Mouse (Mus musculus): ENCODE results near the gene Crot.
A peak's percentile ranks its signal among the peaks of the same experiment; 100 is the strongest.
"Not testable (repeated sequence)": the region's sequence is repeated elsewhere in the genome, so short reads cannot be mapped to it uniquely, and the experiment has no call there.

The Crot gene

GRCm38 (mm10) chr5:8996686-8997512, at the start of gene Crot:
TSS of gene Crot (minus strand) at chr5:8997324.
- peak; percentile 84 to 89 for DNase-seq (ENCODE audit: low spot score in 2 of 2)

GRCm38 (mm10) chr5:9045904-9046303, 48.8 kb upstream of the Crot start:
- DNase-seq (ENCODE audit: low spot score in 2 of 2): no peak

GRCm38 (mm10) chr5:9044821-9045220, 47.7 kb upstream of the Crot start:
- no peak for DNase-seq (ENCODE audit: low spot score in 2 of 2)

GRCm38 (mm10) chr5:9043582-9044267, 46.6 kb upstream of the Crot start:
- no peak for DNase-seq (ENCODE audit: low spot score in 2 of 2)

- no peak for DNase-seq (ENCODE audit: low spot score in 2 of 2)
Observed at GRCm38 (mm10) chr5:9042721-9043416, 45.7 kb upstream of the Crot start.

- no peak for DNase-seq (ENCODE audit: low spot score in 2 of 2)
Observed at GRCm38 (mm10) chr5:9040665-9041215, 43.6 kb upstream of the Crot start.

- no peak for DNase-seq (ENCODE audit: low spot score in 2 of 2)
Observed at GRCm38 (mm10) chr5:9039978-9040377, 42.9 kb upstream of the Crot start.

- no peak for DNase-seq (ENCODE audit: low spot score in 2 of 2)
Observed at GRCm38 (mm10) chr5:9037292-9037691, 40.2 kb upstream of the Crot start.

- DNase-seq (ENCODE audit: low spot score in 2 of 2): no peak
Observed at GRCm38 (mm10) chr5:9035457-9035856, 38.3 kb upstream of the Crot start.

GRCm38 (mm10) chr5:9034535-9034934, 37.4 kb upstream of the Crot start:
- no peak for DNase-seq (ENCODE audit: low spot score in 2 of 2)

- no peak for DNase-seq (ENCODE audit: low spot score in 2 of 2)
Observed at GRCm38 (mm10) chr5:9033843-9034242, 36.7 kb upstream of the Crot start.

- no peak for DNase-seq (ENCODE audit: low spot score in 2 of 2)
Observed at GRCm38 (mm10) chr5:9032641-9033040, 35.5 kb upstream of the Crot start.

GRCm38 (mm10) chr5:9032101-9032590, 35.0 kb upstream of the Crot start:
- no peak for DNase-seq (ENCODE audit: low spot score in 2 of 2)

GRCm38 (mm10) chr5:9028266-9028841, 31.2 kb upstream of the Crot start:
- no peak for DNase-seq (ENCODE audit: low spot score in 2 of 2)

GRCm38 (mm10) chr5:9015352-9015751, 18.2 kb upstream of the Crot start:
- no peak for DNase-seq (ENCODE audit: low spot score in 2 of 2)

GRCm38 (mm10) chr5:9014774-9015173, 17.6 kb upstream of the Crot start:
- DNase-seq (ENCODE audit: low spot score in 2 of 2): no peak

GRCm38 (mm10) chr5:9011374-9011773, 14.2 kb upstream of the Crot start:
- no peak for DNase-seq (ENCODE audit: low spot score in 2 of 2)

GRCm38 (mm10) chr5:9010166-9010565, 13.0 kb upstream of the Crot start:
- DNase-seq (ENCODE audit: low spot score in 2 of 2): no peak

- DNase-seq (ENCODE audit: low spot score in 2 of 2): not testable (repeated sequence)
Observed at GRCm38 (mm10) chr5:9006585-9006984, 9.5 kb upstream of the Crot start.

GRCm38 (mm10) chr5:9000006-9000405, 2.9 kb upstream of the Crot start:
- DNase-seq (ENCODE audit: low spot score in 2 of 2): not testable (repeated sequence)

- no peak for DNase-seq (ENCODE audit: low spot score in 2 of 2)
Observed at GRCm38 (mm10) chr5:8999108-8999507, 2.0 kb upstream of the Crot start.

- DNase-seq (ENCODE audit: low spot score in 2 of 2): no peak
Observed at GRCm38 (mm10) chr5:8997513-8997895, 380 bp upstream of the Crot start.
